ENCODE assay signal across 20 mouse cellular contexts in the genomic region with DNA sequence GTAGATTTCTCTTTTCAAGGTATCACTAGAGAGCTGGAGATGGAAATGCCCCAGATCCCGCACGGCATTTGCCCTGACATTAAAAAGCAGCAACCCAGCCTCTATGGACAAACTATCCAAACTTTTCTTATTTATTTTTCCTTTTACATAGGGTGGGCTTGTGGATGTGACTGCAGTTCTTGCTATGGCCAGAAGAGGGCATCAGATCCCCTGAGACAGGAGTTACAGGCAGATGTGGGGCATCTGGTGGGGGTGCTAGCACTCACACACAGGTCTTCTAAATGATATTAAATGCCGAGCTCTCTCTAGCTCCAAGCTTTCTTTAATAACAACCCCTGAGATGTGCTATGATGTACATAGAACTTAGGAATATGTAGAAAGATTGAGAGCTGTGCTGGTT.
DNase-seq lines count a peak whose midpoint lies in the region; ATAC-seq and TF ChIP-seq lines count a peak whose summit lies in the region.
"Had no signal": no experiment of that assay in that cellular context is flagged by ENCODE, and none has a peak within 500 bp of the region (broad histone marks: within the 10 kb centered on the region; RNA-seq: fewer than 3 reads in every experiment).

No protein-coding gene starts in this region.

- intact Hi-C loops in heart, postnatal 10 days (cut with DNase I) = no loop called here

- H3K79me2 ChIP-seq in CH12.LX (replicated peaks; ENCODE audit: control insufficient read depth, extremely low read depth, insufficient read depth, poor library complexity, severe bottlenecking) = no peaks in the 10 kb centered on the region

- 0 out of 2 replicates have a peak, but pooled peaks cover 5% of the 10 kb centered on the region for H3K4me1 ChIP-seq in heart, postnatal 0 days (ENCODE audit: control insufficient read depth, insufficient read depth)
- no peaks in the 10 kb centered on the region for H3K4me1 ChIP-seq in liver, postnatal 0 days (ENCODE audit: insufficient read depth)
- no peaks in the 10 kb centered on the region for H3K4me1 ChIP-seq in liver, embryonic 11.5 days (replicated peaks; ENCODE audit: control insufficient read depth, insufficient read depth, low read length)
- peaks cover 16 to 21% of the 10 kb centered on the region in 2 experiments for H3K4me1 ChIP-seq in CH12.LX (ENCODE audit: control insufficient read depth in 1 of 2, insufficient read depth in 2 of 2)
- no peaks in the 10 kb centered on the region for H3K4me1 ChIP-seq in bone marrow, adult 2 months (ENCODE audit: control insufficient read depth, insufficient read depth, low read length)
- H3K4me1 ChIP-seq: embryonic facial prominence, embryonic 13.5 days; forebrain, embryonic 12.5 days; hindbrain, embryonic 12.5 days; neural tube, embryonic 13.5 days had no signal

- peak; percentile 18 for TF ChIP-seq RAD21 in CH12.LX (IDR thresholded peaks at IDR 0.05; ENCODE audit: low read depth, low read length)

- no peaks in the 10 kb centered on the region for H3K27me3 ChIP-seq in heart, postnatal 0 days (ENCODE audit: control insufficient read depth, insufficient read depth, low read length)
- H3K27me3 ChIP-seq in liver, postnatal 0 days (ENCODE audit: insufficient read depth, low read length) = no peaks in the 10 kb centered on the region
- no peaks in the 10 kb centered on the region for H3K27me3 ChIP-seq in liver, embryonic 11.5 days (replicated peaks; ENCODE audit: control insufficient read depth, insufficient read depth, low read length)
- H3K27me3 ChIP-seq in CH12.LX (replicated peaks) = no peaks in the 10 kb centered on the region
- H3K27me3 ChIP-seq: embryonic facial prominence, embryonic 13.5 days; forebrain, embryonic 12.5 days; heart, embryonic 13.5 days; hindbrain, embryonic 12.5 days; neural tube, embryonic 13.5 days had no signal

- in situ Hi-C loops in CH12.LX (cut with MboI; ENCODE audit: low pct_ligation_motif_present, low pct_unique_long_range_greater_than_20kb, low sequenced_read_pairs) = loop anchor here (25.0 kb wide), 1 partner anchor 211 kb away; no protein-coding TSS in a partner anchor

- no peak overlapping the region for H3K4me3 ChIP-seq in heart, postnatal 0 days (ENCODE audit: low read depth, low read length)
- no peak overlapping the region for H3K4me3 ChIP-seq in liver, postnatal 0 days (ENCODE audit: low read depth, low read length)
- H3K4me3 ChIP-seq in liver, embryonic 11.5 days (ENCODE audit: low read depth, low read length) = no peak overlapping the region
- H3K4me3 ChIP-seq in CH12.LX (replicated peaks in 1 of 3; ENCODE audit: low read depth in 2 of 3, low read length in 2 of 3, poor library complexity in 1 of 3) = no peak overlapping the region
- H3K4me3 ChIP-seq in bone marrow, adult 2 months (replicated peaks; ENCODE audit: control insufficient read depth, low read depth, low read length) = no peak overlapping the region
- H3K4me3 ChIP-seq: embryonic facial prominence, embryonic 13.5 days; forebrain, embryonic 12.5 days; heart, embryonic 13.5 days; hindbrain, embryonic 12.5 days; neural tube, embryonic 13.5 days had no signal

- H3K27ac ChIP-seq in heart, postnatal 0 days (ENCODE audit: low read depth) = no peak overlapping the region
- H3K27ac ChIP-seq in liver, postnatal 0 days (ENCODE audit: low read depth) = no peak overlapping the region
- H3K27ac ChIP-seq in liver, embryonic 11.5 days (ENCODE audit: low read depth, low read length) = no peak overlapping the region
- no peak overlapping the region for H3K27ac ChIP-seq in CH12.LX (ENCODE audit: insufficient read depth, low read depth)
- no peak overlapping the region for H3K27ac ChIP-seq in bone marrow, adult 2 months (ENCODE audit: control insufficient read depth, insufficient read depth, low read depth, low read length, poor library complexity)
- H3K27ac ChIP-seq: embryonic facial prominence, embryonic 13.5 days; forebrain, embryonic 12.5 days; heart, embryonic 13.5 days; hindbrain, embryonic 12.5 days; neural tube, embryonic 13.5 days had no signal

- no peak for TF ChIP-seq EP300 in heart, postnatal 0 days (IDR thresholded peaks at IDR 0.05; ENCODE audit: low read depth)
- no peak for TF ChIP-seq EP300 in liver, postnatal 0 days (IDR thresholded peaks at IDR 0.05; ENCODE audit: low read depth)
- TF ChIP-seq EP300 in CH12.LX (IDR thresholded peaks at IDR 0.05; ENCODE audit: low read length) = no peak

- peak; percentile 25 for TF ChIP-seq CTCF in heart, postnatal 0 days (IDR thresholded peaks at IDR 0.05; ENCODE audit: low read depth)
- peak; percentile 50 for TF ChIP-seq CTCF in liver, postnatal 0 days (IDR thresholded peaks at IDR 0.05; ENCODE audit: low read depth)
- peak in 1 of 2 experiments; percentile 38; a peak in 3 of 4 replicates for TF ChIP-seq CTCF in CH12.LX (conservative IDR thresholded peaks at IDR 0.05 in 1 of 2, IDR thresholded peaks at IDR 0.05 in 1 of 2; ENCODE audit: low read depth in 2 of 2, low read length in 2 of 2)
- peak; percentile 28; the same call in 1 of the 2 replicates for TF ChIP-seq CTCF in bone marrow, adult 2 months (IDR thresholded peaks at IDR 0.05; ENCODE audit: control insufficient read depth, insufficient read depth, low read length)

- dilution Hi-C loops in CH12.LX (cut with MboI; ENCODE audit: extremely low pct_ligation_motif_present, extremely low pct_unique_long_range_greater_than_20kb, low sequenced_read_pairs) = no loop called here

- TF ChIP-seq POLR2A in CH12.LX (IDR thresholded peaks at IDR 0.05; ENCODE audit: low read depth, low read length) = no peak
- no peak for TF ChIP-seq POLR2A in bone marrow, adult 2 months (IDR thresholded peaks at IDR 0.05; ENCODE audit: borderline replicate concordance, control insufficient read depth, low read depth, low read length)

- H3K9ac ChIP-seq in heart, postnatal 0 days (replicated peaks; ENCODE audit: low read depth, low read length) = no peak overlapping the region
- no peak overlapping the region for H3K9ac ChIP-seq in liver, postnatal 0 days (replicated peaks)
- no peak overlapping the region for H3K9ac ChIP-seq in liver, embryonic 11.5 days (ENCODE audit: low read depth, low read length)
- no peak overlapping the region for H3K9ac ChIP-seq in CH12.LX (ENCODE audit: insufficient read depth, low read depth)
- H3K9ac ChIP-seq: embryonic facial prominence, embryonic 13.5 days; forebrain, embryonic 12.5 days; heart, embryonic 13.5 days; hindbrain, embryonic 12.5 days; neural tube, embryonic 13.5 days had no signal

- WGBS in heart, postnatal 0 days = 93% methylated on average over 3 of the region's 3 CpGs
- WGBS in liver, postnatal 0 days (ENCODE audit: insufficient replicate concordance) = 79% methylated on average over 3 of the region's 3 CpGs
- WGBS in liver, embryonic 11.5 days = 92% methylated on average over 3 of the region's 3 CpGs
- 86% methylated on average over 3 of the region's 3 CpGs for WGBS in bone marrow, adult 2 months

- no peaks in the 10 kb centered on the region for H3K9me3 ChIP-seq in heart, postnatal 0 days (replicated peaks; ENCODE audit: control insufficient read depth, low read length)
- H3K9me3 ChIP-seq in liver, postnatal 0 days (ENCODE audit: low read length) = no peaks in the 10 kb centered on the region
- H3K9me3 ChIP-seq in liver, embryonic 11.5 days (ENCODE audit: control insufficient read depth, low read length) = no peaks in the 10 kb centered on the region
- no peaks in the 10 kb centered on the region for H3K9me3 ChIP-seq in CH12.LX (replicated peaks; ENCODE audit: low read length)
- H3K9me3 ChIP-seq: embryonic facial prominence, embryonic 13.5 days; forebrain, embryonic 12.5 days; hindbrain, embryonic 12.5 days; neural tube, embryonic 13.5 days had no signal

- H3K36me3 ChIP-seq in heart, postnatal 0 days (replicated peaks; ENCODE audit: control insufficient read depth, insufficient read depth, low read length) = peaks cover 48% of the 10 kb centered on the region
- H3K36me3 ChIP-seq in liver, postnatal 0 days (replicated peaks; ENCODE audit: insufficient read depth, low read length) = peaks cover 30% of the 10 kb centered on the region
- peaks cover 8% of the 10 kb centered on the region for H3K36me3 ChIP-seq in liver, embryonic 11.5 days (ENCODE audit: control insufficient read depth, insufficient read depth, low read length)
- H3K36me3 ChIP-seq in CH12.LX (replicated peaks in 1 of 2; ENCODE audit: control insufficient read depth in 1 of 2, insufficient read depth in 1 of 2, low read length in 1 of 2) = no peaks in the 10 kb centered on the region

- no peak overlapping the region for H3K4me2 ChIP-seq in heart, postnatal 0 days (ENCODE audit: low read depth, low read length)
- no peak overlapping the region for H3K4me2 ChIP-seq in liver, postnatal 0 days (ENCODE audit: low read depth, low read length)
- H3K4me2 ChIP-seq in liver, embryonic 11.5 days = no peak overlapping the region
- no peak overlapping the region for H3K4me2 ChIP-seq in CH12.LX (ENCODE audit: insufficient read depth, low read depth, poor library complexity, severe bottlenecking)
- H3K4me2 ChIP-seq: embryonic facial prominence, embryonic 13.5 days; forebrain, embryonic 12.5 days; heart, embryonic 13.5 days; hindbrain, embryonic 12.5 days; neural tube, embryonic 13.5 days had no signal

- no peak for ATAC-seq in heart, postnatal 0 days (ENCODE audit: insufficient read depth, low read depth)
- no peak for ATAC-seq in liver, postnatal 0 days
- ATAC-seq in liver, embryonic 11.5 days (replicated peaks; ENCODE audit: low FRiP score) = no peak
- ATAC-seq: activated CD4-positive, CD25-positive, alpha-beta regulatory T cell, adult 4 months; midbrain, embryonic 16.5 days had no signal

- no peak for DNase-seq in heart, postnatal 0 days (ENCODE audit: low spot score)
- DNase-seq in heart, postnatal 10 days = no peak
- no peak for DNase-seq in liver, postnatal 0 days
- DNase-seq in liver, embryonic 11.5 days (ENCODE audit: low spot score) = no peak
- DNase-seq in CH12.LX (ENCODE audit: extremely low read depth) = no peak
- DNase-seq in frontal cortex, postnatal 14 days (ENCODE audit: low spot score in 2 of 2) = no peak
- DNase-seq in cerebellum, adult 9-11 months = no peak
- DNase-seq: cerebellum, postnatal 14 days; gastrocnemius, postnatal 10 days; kidney, adult 8-10 months; lung, postnatal 36 days; right cerebral cortex, adult 18-20 months had no signal

TF ChIP-seq in CH12.LX, 34 proteins besides CTCF, POLR2A, EP300 and RAD21 (continues in another document):
- no peak for TF ChIP-seq IRF4 (IDR thresholded peaks at IDR 0.05; ENCODE audit: low read depth, low read length)
- no peak for TF ChIP-seq MAX (IDR thresholded peaks at IDR 0.05; ENCODE audit: low read length)
- TF ChIP-seq HCFC1 (IDR thresholded peaks at IDR 0.05; ENCODE audit: low read depth, low read length) = no peak
- TF ChIP-seq CHD1 (IDR thresholded peaks at IDR 0.05; ENCODE audit: low read depth, low read length) = no peak
- no peak for TF ChIP-seq MAZ (IDR thresholded peaks at IDR 0.05; ENCODE audit: low read depth, low read length)
- no peak for TF ChIP-seq MYC (IDR thresholded peaks at IDR 0.05; ENCODE audit: low read depth, low read length)
- TF ChIP-seq ZMIZ1 (IDR thresholded peaks at IDR 0.05; ENCODE audit: low read depth, low read length) = no peak
- no peak for TF ChIP-seq KAT2A (IDR thresholded peaks at IDR 0.05; ENCODE audit: insufficient replicate concordance, low read length)
- no peak for TF ChIP-seq NRF1 (IDR thresholded peaks at IDR 0.05; ENCODE audit: low read depth, low read length)
- TF ChIP-seq E2F4 (IDR thresholded peaks at IDR 0.05; ENCODE audit: insufficient replicate concordance, low read depth, low read length) = no peak
